Mouse (Mus musculus): ENCODE data around the gene Tor4a.
A peak's percentile ranks its signal among the peaks of the same experiment; 100 is the strongest.

The Tor4a gene

DNA sequence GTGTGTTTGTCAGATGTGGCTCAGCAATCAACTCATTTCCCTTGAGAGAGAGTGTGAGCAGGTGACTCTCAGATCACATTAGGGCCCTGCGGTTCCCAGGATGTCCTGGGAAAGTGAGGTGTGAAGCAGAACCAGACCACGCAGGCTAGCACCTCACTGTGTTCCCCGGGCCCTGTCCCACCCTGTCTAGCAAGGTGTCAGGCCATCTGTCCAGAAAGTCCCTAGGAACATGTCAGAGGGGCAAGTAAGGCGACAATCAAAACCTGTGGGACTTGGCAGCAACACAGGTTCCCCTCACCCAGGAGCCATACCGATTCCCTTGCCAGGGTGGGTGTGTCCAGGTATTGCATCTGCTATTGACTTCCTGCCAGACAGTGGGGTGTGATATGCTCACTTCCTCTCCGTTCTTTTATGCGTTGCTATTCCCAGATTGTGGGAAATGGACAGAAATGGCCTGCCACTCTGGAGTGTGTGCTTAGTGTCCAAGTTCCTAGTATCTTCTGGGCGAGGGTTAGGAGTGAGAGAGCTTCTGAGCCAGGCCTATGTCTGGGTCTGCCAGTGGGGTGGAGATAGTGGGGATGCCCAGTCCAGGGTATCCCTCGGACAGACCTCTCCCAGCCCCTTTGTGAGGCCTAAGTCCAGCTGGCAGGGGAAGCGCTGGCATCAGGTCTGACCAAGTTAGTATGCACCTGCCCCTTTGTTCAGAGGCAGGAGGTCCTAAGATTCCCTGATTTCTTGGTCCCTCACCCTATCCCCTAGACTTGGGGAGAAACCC is 26.2 kb downstream of the Tor4a start:
- DNase-seq (ENCODE audit: low spot score in 2 of 2), result no peak

DNA sequence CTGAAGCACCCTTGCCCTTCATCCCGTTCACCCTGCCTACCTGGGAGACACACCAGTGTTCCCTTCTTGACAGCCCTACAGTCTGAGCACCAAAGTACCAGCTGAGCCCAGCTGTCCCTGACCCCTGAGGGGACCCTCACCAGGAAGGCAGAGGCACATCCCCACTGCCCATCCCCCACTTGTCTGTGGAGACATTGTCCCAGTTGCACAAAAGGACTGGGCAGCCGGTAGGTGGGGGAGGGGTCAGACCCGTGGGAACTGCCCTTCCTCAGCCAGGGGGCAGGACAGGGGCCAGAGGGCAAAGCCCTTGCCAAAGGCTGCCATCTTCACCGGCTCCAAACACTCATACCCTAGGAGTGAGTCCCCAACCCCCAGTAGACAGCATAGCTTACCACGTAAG is 26.9 kb downstream of the Tor4a start:
- DNase-seq (ENCODE audit: low spot score in 2 of 2), result no peak

DNA sequence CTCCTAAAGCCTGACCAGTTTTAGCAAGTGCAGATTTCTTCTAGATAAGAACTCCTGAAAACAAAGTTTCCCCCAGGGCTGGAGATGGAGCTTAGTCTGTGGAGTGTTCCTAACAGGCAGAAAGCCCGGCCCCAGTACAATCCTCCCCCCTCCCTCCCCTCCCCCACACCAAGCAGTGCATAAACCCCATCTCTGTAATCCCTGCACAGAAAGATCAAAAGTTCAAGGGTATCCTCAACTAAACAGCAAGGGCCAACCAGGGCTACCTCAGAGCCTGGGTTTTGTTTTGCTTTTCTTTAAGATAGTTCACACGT is 28.1 kb downstream of the Tor4a start:
- DNase-seq (ENCODE audit: low spot score in 2 of 2), result no peak

- DNase-seq (ENCODE audit: low spot score in 2 of 2), result peak; percentile 49 to 51
Observed at GRCm38 (mm10) chr2:25167919-25168664, 28.6 kb downstream of the Tor4a start.

DNA sequence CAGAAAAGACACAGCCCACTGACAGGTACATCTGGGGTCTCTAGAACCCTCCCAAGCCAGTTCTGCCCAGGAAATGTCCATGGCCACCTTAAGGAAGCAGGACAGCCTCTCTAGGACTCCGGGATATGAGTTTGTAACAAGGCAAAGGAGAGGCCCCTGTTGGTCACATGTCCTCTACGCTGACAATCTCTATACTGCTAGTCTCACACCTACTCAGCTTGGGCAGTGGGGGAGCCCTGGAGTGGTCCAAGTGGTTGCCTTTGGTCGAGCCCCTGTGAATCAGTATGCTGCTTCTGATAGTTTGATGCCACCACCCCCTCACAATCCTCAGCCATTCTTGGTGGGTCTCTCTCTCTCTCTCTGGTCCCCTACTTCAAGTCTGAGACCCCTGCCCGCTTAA is 29.2 kb downstream of the Tor4a start:
- no peak for DNase-seq (ENCODE audit: low spot score in 2 of 2)

DNA sequence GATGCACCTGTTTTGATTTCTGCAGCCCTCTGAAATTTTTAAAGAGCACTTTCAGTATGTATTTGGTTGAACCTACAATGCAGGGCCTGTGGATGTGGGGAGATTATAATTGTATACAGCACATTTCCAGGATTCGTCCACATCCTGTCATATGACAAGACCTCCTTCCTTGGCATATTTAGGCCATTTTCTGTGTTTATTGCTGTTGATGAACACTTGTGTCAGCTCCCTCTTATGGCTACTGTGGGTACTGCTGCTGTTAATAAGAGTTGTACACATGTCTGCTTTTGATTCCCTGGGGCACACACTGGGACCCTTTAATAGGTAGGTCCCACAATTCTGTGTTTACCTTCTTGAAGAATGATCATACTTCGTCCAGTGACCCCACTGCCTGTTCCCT is 39.0 kb downstream of the Tor4a start:
- no peak for DNase-seq (ENCODE audit: low spot score in 2 of 2)

- DNase-seq (ENCODE audit: low spot score in 2 of 2), result no peak
Observed at GRCm38 (mm10) chr2:25156990-25157389, 39.7 kb downstream of the Tor4a start.

DNA sequence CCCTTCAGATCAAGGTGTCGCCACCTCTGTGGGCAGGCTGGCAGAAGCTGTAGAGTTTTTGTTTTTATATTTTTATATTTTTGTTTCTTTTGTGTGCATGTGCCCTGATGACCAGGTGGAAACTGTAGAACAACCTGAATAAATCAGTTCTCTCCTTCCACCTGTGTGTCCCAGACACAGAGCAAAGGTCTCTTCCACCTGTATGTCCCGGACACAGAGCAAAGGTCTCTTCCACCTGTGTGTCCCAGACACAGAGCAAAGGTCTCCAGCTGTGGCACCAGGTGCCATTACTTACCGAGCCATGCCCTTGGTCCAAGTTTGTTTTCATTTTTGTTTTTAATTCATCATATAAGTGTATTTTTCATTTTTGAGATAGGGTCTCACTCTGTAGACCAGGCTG is 40.5 kb downstream of the Tor4a start:
- no peak for DNase-seq (ENCODE audit: low spot score in 2 of 2)

DNA sequence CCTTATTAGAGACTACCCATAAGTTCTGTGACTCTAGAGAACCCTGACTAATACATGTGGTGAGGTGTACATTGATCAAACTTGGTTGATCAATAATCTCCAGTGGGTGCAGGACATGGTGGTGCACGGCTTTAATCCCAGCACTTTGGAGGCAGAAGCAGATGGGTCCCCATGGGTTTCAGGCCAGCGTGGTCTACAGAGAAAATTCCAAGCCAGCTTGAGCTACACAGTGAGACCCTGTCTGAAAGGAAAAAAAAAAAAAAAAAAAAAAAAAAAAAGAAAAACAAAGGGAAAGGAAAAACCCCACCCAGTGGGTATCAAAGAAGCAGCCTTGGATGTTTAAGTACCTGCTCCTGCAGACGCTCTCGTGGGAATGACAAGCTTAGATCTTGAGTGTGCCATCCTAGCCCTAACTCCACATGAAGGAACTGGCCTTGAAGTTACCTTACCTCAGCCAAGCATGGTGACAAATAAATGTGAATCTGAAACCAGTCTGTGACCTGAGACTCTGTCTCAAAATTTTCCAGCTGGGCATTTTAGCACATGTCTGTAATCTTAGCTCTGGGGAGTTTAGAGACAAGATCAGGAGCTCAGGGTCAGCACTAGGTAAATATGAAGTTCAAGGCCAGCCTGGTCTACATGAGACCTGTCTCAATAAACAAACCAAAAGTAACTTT is 45.3 kb downstream of the Tor4a start:
- DNase-seq (ENCODE audit: low spot score in 2 of 2), result no peak

DNA sequence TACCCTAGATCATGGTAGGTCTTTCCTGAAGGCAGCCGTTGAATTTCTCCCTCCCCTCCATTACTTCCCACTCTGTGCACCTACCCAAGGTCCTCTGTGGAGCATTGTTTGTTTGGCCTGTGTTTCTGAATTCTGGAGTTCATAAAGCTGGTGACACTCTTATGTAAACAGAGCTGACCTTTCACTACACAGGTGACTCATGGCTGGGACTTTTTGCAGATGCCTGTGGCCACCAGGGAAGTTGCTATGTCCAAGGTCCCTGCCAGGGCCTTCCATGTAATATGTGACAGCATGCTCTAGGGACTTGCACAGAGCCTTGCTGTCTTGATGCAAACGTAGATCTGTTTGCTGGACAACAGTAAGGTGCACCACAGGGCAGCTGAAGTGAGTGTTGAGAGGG is 47.0 kb downstream of the Tor4a start:
- DNase-seq (ENCODE audit: low spot score in 2 of 2), result no peak

GRCm38 (mm10) chr2:25147892-25148291 is 48.8 kb downstream of the Tor4a start:
- no peak for DNase-seq (ENCODE audit: low spot score in 2 of 2)

DNA sequence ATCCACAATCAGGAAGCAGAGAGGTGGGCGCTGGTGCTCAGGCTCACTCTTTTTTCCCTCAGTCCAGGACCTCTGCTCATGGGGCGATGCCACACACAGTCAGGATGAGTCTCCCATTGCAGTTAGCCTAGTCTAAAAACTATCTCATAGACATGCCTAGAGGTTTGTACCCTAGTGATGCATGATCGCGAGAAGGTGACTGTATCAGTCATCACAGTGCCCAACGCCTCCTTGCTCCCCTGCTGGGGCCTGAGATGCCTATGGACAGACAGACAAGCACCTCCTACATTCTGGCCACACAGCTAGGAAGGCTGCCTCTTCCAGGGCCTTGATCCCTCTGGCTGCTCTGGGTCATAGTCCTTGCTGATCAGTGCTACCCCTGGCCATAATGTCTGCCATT is 49.3 kb downstream of the Tor4a start:
- no peak for DNase-seq (ENCODE audit: low spot score in 2 of 2)

- peak; percentile 58 to 82 for DNase-seq (ENCODE audit: low spot score in 2 of 2)
Observed at GRCm38 (mm10) chr2:25145346-25145745, 51.3 kb downstream of the Tor4a start.
